Mouse (Mus musculus): ENCODE results near the gene Nfkbie.

Nfkbie gene

GRCm38 (mm10) chr17:45580958-45581477 lies 25.5 kb downstream of the Nfkbie start:
- DNase-seq (ENCODE audit: low read depth, low spot score), result no peak

DNA sequence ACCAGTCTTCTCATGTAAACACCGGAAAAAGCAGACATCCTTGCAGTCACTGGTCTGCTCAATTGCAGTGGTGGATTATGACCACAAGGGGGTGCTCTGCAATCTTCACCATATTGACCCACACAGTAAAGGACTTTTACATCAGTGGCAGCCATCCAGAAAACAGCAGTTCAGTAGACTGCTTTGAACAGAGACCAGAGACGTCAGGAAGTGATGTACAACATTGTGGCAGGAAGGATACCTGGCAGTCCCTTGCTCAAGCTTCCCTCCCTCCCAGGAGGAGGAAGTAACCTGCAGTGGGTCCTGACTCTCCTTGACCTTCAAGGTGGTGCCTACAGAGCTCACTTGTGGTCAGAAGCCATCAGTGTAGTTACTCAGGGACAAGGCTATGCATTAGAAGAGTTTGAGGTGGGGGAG lies 26.1 kb downstream of the Nfkbie start:
- DNase-seq (ENCODE audit: low read depth, low spot score), result no peak

DNA sequence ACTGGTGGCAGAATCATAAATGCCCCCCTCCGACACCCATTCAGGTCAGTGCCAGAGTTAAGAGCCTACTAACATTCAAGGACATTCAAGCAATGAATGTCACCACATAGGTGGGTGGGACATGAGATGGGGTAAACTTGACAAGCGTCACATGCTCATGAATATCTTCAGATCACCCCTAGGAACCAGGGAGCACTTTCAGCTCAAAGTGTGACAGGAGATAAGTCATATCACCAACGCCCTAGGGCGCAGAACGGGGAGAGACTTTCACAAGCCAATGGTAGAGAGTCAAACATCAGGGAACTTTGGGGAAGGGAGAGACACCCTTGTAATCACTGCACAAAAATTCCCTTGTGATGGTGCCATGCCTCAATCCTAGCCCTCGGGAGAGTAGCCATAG lies 26.7 kb downstream of the Nfkbie start:
- no peak for DNase-seq (ENCODE audit: low read depth, low spot score)

GRCm38 (mm10) chr17:45582715-45583355 lies 27.3 kb downstream of the Nfkbie start:
- DNase-seq (ENCODE audit: low read depth, low spot score), result no peak

- DNase-seq (ENCODE audit: low read depth, low spot score), result no peak
These were observed 28.8 kb downstream of the Nfkbie start for GRCm38 (mm10) chr17:45584096-45584896.

DNA sequence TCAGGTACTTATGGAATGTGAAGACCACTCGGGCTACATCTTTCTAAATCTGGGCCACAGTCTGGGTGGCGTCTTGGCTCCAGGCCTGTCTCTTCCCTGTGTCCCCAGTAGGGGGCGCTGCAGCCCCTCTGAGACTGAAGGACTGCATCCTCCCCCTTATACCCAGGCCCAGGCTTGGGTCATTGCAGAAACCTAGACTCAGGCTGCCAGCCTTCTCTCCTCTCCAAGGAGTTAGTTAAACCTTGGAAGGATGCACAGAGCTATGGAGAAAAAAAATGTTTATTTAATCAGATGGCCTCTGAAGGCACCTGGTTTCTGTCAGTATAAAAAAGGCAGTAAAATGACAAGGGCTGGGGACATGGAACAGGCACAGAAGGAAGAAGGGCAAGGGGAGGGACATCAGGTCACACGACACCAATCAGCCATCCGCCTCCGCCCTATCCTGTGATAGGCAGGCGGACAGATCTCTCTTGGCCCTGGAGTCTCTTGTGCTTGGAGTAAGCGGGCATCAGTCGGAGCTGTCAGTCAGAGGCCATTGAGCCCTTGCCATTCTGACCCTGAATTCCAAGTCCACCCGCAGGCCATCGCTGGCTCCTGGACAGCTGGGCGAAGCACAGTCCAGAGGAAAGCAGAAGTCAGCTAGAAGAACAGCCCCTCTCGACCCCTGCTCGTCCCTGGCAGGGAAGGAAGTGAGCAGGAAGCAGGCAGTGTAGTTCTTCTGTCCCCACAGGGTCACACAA lies 29.6 kb downstream of the Nfkbie start:
- DNase-seq (ENCODE audit: low read depth, low spot score), result no peak

DNA sequence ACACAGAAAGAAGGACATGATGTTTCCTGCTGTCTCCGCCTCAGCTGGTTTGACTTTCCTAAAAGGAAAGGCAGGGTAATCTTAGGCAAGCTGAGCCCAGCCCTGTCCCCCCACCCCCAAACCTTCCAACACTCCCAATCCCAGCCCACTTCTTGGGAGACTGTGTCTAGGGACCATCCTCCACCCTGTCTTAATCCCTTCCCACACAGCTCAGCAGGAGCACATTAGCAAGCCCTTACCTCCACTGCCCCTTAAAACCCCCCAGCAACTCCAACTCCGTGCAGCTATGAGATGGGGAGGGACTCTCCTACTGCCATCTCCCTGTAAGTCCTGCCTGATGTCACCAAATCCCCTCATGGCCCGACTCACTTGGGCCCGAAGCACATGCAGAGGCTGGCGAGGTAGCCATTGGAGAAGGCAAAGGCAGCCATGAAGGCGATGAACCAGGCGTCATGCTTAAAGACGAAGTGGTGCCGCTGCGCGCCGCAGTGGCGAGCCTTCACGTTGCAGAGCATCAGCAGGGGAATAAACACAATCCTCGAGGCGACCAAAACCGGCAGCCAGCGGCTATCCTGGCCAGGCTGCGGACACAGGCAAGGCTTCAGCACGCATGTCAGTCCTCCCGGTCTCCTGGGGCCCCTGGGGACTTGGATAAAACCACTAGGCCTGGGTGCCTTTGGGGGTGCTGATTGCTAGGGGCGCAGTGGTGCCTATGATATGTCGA lies 30.4 kb downstream of the Nfkbie start:
- DNase-seq (ENCODE audit: low read depth, low spot score), result no peak

DNA sequence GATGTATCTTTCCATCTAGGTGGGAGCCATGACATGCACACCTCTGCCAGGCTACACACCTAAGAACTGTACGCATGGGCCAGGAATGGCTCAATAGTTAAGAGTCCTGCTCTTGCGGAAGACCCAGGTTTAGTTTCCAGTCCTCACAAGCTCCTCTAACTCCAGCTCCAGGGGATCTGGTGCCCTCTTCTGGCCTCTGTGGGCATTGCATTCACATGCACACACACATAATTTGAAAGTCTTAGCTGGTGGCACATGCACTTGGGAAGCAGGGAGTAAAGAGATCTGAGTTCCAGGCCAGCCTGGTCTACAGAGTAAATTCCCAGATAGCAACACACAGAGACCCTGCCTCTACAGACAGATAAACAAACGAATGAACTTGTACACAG lies 30.9 kb downstream of the Nfkbie start:
- no peak for DNase-seq (ENCODE audit: low read depth, low spot score)

GRCm38 (mm10) chr17:45588370-45588769 lies 32.9 kb downstream of the Nfkbie start:
- DNase-seq (ENCODE audit: low read depth, low spot score), result no peak

GRCm38 (mm10) chr17:45589236-45589635 lies 33.7 kb downstream of the Nfkbie start:
- DNase-seq (ENCODE audit: low read depth, low spot score), result no peak

DNA sequence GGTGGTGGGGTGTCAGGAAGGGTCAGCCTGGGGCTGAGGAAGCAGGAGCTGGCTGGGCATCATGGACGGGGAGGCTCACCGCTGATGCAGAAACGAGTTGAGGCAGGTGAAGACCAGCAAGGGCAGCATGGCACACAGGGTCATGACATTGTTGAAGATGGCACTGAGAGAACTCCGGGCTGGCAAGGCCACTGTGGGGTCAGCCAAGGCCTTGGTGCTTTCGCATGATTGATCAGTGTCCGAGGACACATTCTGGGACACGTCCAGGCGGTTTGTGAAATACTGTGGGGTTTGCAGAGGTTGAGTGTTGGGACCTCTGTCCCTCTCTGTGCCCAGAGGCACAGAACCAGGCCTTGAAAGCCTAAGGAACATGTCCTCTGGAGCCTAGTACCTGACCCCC lies 34.3 kb downstream of the Nfkbie start:
- DNase-seq (ENCODE audit: low read depth, low spot score), result no peak

- DNase-seq (ENCODE audit: low read depth, low spot score), result no peak
These were observed 34.9 kb downstream of the Nfkbie start for GRCm38 (mm10) chr17:45590410-45590809.

DNA sequence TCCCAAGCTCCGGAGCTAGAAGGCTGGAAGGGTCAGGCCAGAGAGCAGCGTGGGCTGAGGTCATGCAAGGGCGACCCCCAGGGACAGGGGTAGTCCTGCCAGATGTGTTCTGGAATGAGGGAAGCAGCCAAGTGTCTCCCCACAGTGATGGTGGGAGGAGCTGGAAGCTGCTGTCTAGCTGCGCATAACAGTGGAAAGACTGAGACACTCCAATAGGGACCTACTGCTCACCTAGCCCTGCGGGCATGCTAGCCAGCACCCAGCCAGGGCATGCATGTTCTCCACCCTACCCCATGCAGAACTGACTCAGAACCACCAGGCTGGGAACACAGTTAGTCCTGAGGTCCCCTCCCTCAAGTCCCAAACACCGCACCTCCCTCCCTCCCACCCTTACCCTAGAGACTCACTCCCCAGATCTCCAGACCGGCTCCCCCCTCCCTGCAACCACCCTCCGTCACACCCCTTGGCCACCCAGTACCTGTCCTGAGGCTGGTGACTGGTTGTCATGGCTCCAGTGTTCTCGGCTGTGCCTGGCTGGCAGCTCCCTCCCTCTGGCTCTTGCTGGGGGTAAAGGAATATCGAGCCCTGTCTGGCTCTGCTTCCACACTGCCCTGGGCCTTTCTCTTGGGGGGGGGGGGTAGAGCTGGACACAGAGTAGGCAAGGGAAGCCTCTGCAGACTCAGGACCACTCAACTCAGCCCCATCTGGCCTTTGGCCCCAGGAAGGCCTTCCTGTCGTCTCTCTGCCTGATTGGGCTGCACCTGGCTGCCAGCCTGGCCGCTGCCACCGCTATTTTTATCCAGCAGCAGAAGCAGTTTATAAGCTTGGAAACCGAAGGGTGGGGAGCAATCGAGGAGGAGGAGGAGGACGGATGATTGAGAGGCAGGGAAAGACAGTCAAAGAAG lies 36.5 kb downstream of the Nfkbie start:
- DNase-seq (ENCODE audit: low read depth, low spot score), result no peak

GRCm38 (mm10) chr17:45592606-45593431 lies 37.3 kb downstream of the Nfkbie start:
- no peak for DNase-seq (ENCODE audit: low read depth, low spot score)

DNA sequence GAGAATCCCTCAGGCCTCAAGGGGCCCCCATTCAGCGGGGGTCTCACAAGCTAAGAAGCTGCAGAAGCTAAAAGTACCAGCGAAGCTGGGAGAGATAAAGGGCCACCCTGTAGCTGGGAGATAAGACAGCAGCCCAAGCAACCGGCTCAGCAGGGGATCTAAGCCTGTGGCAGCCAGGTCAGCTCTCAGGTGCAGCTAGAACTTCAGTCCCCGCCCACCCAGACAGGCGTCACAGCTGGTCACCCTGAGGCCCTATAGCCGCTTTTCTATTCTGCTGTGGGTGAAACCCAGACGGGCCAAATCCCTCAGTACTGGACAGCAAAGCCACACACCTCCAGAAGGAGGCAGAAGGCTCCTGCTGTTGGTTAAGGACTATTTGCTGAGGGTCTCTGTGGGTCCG lies 38.0 kb downstream of the Nfkbie start:
- DNase-seq (ENCODE audit: low read depth, low spot score), result no peak

GRCm38 (mm10) chr17:45594195-45594594 lies 38.7 kb downstream of the Nfkbie start:
- no peak for DNase-seq (ENCODE audit: low read depth, low spot score)

GRCm38 (mm10) chr17:45594881-45595735 lies 39.6 kb downstream of the Nfkbie start:
- DNase-seq (ENCODE audit: low read depth, low spot score), result no peak

DNA sequence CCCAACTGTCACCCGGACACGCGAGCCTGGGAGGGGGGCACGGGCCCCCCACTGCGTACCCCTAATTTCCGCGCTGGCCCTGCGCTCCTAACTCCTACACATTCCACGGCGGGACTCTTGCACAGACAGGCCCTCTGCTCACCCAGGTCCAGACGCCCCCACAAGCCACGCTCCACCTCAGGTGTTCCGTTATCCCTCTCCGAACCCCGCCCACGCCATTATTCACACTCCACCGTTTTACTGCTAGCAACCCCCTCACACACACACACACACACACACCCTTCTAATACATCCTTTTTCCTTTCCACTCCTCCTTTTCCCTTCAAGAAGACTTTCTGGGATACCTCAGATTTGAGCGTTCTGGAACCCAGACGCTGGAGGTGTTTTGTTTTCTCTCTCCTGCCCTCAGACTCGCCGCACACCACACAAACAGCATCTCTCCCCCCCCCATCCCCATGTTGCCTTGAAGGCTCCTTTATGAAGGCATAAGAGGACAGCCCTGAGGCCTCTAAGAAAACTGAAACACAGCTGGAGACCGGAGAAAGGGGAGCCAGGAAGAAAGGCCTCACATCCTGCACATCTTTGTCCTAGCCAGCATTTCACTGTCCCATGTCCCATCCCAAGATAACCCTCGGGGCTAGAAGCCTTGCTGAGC lies 40.4 kb downstream of the Nfkbie start:
- DNase-seq (ENCODE audit: low read depth, low spot score), result no peak
